Mouse (Mus musculus) Muller cell, postnatal 12 days (primary cell): ENCODE data around the gene Ier3.

Experiments used
- DNase-seq: peaks from one replicate; pipeline ENCODE4 v3.0.0-alpha.2; 2015; ENCODE audit errors: inconsistent ontology term

Ier3 gene

DNA sequence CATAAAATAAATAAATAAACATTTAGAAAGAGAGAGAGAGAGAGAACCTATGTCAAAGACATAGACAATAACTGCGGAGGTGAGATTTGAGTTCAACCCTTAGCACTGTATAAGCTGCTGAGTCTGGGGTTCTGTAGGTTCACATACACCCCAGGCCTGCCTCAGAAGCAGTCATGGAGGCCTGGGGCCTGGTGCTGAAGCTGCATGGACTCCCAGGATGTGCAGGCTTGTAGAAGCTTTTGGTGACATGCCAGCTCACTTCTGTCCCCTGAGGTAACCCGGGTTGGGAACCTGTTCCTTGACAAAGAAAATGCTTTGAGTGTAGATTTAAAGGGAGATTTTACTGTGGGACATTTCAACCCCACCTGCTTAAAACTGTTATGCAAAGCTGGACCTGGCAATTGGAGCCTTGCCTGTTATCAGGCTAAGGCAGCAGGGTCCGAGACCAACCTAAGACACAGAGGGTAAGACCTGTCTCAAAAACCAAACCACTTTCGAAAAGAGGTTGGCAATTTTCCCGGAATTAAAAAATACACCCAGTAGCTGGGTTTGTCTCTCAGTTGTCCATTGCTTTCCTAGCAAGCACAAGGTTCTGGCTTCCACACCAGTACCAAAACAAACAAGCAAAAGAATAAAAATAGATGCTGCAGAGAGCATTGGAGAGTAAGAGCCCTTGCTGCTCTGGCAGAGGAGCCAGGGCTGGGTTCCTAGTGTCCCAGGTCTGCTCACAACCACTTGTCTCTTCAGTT lies 10.4 kb upstream of the Ier3 start:
- DNase-seq, result no peak

DNA sequence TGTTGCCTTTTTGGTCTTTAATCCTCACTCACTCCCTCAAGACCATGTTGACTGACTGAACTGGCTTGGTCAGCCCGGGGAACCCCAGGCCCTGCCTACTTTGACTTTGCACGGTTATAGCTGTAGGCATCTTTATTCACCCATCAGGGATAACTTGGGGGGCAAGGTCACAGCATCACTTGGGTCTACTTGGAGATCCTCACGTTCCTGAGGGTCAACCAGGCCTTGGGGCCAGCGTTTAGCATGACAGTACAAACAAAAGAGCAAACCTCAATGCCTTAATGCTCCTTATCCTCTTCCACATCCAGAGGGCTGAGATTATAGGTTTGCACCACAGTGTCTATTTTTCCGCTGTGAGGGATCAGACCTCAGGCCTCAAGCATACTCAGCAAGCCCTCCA lies 9.2 kb upstream of the Ier3 start:
- DNase-seq, result no peak

DNA sequence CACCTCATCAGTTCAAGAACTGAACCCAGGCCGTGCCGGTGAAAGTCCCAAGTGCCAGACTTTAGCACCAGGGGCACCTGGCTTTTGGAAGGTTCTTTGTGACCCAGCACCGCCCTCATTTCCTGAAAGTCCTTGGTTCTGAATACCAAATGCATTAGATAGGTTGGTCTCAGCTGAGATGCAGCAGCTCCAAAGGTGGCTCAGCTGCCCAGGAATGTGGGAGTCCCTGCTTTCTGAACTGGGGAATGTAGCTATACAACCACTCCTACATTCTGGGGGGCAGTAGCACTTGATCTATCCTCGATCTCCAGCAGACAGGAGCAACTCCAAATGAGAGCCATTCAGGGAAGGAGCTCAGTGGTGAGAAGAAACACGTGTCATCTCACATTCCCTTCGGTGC lies 8.7 kb upstream of the Ier3 start:
- no peak for DNase-seq

DNA sequence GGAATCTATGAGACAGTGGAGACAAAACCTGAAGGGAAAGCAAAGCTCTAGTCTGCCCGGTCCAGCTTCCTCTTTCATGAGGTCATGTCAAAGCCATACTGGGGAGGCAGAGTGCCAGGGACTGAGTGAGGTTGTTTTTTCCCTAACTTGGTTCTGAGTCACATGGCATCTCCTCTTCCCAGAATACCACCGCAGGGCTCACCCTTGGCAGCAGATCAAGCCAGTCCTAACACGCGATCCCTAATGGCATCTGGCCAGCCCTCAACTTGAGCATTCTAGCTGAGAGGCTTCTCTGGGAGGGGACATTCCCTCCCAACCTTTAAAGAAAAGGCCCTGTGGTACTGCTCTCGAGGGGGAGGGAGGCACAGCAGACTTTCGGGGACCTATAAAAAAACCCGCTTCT lies 8.2 kb upstream of the Ier3 start:
- DNase-seq, result peak; percentile 99

DNA sequence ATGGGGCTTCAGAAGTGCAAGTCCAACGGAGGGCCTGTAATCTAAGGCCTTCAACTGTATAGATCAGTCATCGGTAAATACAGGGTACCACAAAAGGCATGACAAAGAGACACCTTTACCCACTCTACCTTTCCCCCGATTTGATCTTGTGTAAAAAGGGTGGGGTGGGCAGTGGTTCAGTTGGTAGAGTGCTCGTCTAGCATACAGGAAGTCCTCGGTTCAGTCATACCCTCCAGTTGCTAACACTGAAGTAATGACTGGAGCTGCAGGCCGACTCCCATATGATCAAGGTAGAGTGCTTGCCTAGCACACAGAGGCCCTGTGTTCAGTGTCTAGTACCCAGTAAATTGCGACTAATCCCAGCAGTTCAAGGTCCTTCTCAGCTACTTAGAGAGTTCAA lies 7.8 kb upstream of the Ier3 start:
- no peak for DNase-seq

DNA sequence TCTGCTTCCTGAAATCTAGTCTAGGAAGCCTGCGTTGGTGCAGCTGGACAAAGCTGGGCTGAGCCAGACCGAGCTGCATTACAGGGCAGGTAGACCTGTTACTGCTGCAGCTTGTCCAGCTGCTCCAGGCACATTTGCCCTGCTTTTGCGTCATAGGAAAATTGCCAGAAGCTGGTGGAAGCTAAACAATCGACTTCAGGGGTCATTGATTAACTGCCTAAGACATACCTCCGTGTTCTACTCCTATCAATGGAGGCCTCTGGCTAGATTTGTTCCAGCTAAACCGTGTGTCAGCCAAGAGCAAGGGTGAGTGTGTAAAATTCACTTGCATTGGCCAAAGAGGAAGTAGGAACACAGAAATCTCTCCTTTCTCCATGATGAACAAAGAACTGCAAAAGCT lies 6.8 kb upstream of the Ier3 start:
- DNase-seq, result no peak

DNA sequence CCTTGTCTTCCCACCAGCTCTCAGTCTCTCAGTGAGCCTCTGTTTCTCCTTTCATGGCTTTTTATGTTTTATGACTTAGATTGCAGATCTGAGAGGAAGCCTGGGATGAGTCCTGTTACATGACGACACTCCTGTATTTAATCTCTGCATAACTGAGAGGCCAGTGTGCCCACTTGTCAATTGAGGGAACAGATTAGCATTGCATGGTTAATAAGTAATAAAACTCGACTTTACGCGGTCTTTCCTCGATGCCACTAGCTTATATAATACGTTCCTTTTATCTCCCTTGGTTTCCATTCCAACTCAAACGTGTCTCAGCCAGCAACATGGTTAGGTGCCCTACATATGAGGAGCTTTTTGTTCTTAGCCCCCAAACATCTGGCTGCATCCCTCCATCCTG lies 5.6 kb upstream of the Ier3 start:
- DNase-seq, result no peak

DNA sequence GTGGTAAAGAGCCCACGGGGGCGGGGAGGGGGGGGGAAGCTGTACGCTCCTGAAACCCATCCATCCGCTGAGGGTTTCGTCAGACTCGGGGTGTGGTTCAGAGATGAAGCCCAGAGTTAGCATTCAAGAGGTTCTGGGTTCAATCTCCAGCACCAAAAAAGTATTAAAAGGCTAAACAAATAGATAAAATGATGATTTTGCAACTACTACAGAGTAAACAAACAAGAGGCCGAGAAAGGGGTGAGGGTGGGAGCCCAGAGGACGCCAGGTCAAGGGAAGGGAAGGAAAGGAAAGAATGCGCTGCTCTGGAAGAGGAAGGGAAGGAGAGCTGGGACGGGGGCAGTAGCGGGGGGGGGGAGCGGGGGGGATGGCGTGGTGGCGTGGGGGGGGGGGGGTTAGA lies 4.8 kb upstream of the Ier3 start:
- no peak for DNase-seq

DNA sequence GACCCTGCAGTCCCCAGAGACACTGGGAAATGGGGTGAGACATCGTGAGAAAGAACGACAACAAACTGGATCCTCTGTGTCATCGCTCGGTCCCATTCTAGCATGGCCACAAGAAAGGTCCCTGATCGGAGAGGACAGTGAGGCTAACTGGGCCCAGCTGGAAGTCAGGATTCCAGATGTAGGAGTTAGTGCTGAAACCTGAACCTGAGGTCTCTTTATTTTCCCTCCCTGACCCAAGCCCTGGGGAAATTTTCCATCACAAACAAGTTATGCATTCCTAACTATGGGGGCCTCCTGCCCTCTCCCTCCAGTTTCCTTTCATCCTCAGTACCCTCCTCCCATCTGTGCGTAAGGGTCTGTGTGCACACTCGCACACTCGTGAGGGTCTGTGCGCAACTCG lies 4.3 kb upstream of the Ier3 start:
- DNase-seq, result no peak

DNA sequence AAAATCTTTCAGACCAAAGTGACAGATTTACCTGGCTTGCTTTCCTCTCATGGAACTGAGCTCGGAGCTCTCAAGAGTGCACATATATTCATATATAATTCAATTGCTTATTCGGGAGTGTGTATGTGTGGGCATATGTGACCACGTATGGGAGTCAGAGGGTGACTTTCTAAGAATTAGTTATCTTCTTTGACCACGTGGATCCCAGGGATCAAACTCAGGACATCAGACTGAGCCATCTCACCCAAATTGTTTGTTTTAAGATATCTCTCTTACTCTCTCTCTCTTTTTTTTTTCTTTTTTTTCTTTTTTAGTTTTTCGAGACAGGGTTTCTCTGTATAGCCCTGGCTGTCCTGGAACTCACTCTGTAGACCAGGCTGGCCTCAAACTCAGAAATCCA lies 1.4 kb upstream of the Ier3 start:
- no peak for DNase-seq

DNA sequence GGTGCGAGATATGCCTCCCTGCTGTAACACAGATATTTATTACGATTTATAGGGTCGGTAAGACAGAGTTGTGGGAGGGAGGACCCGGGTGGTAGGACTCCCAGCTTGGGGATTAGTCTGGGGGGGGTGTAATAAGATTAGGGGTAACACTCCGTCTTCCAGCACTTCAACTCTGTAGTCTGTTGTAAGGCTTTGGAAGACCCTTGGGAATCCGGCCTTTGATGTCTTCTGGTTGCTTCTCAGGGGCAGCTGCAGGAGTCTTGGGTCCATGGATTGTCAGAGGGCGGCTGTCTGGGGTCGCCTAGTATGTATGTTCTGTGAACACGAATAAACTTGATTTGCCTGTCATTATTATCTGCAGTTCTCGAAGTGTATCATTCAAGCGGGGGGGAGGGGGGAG lies 1.1 kb downstream of the Ier3 start:
- no peak for DNase-seq

DNA sequence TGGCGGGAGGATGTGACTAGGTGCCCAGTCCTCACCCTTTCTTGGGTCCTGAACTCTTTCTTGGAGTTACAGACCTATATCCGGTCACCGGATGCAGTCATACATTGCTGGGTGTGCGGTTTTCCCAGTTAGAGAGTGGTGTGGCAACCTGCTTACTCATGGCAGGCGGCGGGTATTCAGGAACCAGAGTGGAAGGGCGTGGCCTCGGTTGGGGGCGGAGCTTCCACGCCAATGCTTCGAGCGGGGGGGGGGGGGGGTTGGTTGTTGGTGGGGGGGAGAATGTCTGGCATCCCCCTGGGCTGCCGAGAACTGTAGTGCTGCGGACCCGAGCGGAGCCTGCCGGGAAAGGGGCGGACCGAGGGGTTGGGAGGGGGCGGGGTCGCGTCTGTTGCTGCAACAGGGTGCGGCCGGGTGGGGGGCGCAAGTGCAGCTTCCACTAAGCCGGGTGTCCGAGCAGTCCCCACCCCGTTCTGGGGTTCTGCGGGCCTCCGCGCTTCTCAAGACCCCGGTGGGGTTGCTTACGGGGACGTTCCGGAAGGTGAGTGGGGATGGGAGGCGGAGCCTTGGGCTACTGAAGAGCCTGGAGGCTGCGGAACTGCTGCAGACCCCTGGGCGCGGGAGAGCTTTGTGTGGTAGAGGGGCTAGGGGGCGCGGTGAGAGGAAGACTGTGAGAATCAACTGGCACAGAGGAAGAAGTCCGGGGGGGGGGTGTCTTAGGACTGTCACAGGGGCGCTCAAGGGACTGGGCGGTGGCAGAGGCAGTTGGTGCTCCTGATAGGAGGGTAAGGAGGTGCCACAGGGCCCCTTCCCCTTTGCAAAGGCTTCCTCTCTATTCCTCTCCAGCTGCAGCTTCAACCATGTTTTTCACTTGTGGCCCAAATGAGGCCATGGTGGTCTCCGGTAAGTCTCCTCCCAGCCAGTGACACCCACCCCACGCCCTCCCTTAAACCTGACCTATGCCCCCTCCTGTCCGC lies 1.8 kb downstream of the Ier3 start, which contains the start of gene Flot1:
Gene Flot1, plus strand, starts transcription at position 267 of the 974 bp plus-strand sequence.
- peak; percentile 95 for DNase-seq

DNA sequence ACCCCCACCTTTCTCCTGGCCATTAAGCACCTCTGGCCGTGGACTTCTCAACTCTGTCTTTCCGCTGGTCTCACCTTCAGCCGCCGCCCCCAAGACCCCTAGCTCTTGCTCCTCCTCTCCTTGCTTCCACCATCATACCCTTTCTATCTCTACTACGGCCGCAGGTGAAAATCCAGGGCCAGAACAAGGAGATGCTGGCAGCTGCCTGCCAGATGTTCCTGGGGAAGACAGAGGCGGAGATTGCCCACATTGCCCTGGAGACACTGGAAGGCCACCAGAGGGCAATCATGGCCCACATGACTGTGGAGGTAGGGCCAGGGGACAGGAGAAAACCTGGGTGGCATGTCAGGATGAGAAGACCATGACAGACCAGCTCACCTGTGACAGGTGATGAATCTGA lies 2.9 kb downstream of the Ier3 start:
- DNase-seq, result no peak

DNA sequence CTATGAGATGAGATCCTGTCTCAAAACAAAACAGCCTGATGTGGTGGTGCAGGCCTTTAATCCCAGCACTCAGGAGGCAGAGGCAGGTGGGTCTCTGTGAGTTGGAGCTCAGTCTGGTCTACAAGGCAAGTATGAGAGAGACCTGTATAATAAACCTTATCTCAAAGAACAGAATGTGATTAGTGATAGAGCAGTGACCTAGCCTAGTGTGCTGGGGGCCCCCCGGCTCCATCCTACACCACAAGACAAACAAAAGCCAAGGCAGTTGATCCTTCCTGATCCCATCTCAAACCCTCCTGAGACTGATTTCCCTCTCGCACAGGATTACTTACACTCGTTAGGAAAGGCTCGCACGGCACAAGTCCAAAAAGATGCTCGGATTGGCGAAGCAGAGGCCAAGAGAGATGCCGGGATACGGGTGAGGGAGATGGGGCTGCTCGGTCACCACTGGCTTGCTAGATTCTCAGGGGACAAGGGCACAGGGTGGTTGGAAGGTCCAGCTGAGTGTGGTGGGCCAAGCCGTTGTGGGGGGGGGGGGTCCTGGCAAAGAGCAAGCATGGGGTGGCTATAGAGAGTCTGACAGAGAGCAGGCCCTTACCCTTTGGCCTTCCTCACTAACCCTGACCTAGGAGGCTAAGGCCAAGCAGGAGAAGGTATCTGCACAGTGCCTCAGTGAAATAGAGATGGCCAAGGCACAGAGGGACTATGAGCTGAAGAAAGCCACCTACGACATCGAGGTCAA lies 3.8 kb downstream of the Ier3 start:
- DNase-seq, result no peak

DNA sequence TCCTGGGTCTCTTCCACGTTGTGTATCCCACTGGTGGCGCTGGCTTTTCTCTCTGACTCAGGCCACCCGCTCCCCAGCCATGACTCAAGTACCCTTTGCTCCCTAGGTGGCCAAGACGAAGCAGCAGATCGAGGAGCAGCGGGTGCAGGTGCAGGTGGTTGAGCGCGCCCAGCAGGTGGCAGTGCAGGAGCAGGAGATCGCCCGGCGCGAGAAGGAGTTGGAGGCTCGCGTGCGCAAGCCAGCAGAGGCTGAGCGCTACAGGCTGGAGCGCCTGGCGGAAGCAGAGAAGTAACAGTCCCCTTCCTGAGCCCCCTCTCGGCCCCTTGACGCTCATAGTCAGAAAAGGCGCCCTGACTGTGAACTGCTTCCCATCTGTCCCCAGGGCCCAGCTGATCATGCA lies 8.3 kb downstream of the Ier3 start:
- peak; percentile 86 for DNase-seq

DNA sequence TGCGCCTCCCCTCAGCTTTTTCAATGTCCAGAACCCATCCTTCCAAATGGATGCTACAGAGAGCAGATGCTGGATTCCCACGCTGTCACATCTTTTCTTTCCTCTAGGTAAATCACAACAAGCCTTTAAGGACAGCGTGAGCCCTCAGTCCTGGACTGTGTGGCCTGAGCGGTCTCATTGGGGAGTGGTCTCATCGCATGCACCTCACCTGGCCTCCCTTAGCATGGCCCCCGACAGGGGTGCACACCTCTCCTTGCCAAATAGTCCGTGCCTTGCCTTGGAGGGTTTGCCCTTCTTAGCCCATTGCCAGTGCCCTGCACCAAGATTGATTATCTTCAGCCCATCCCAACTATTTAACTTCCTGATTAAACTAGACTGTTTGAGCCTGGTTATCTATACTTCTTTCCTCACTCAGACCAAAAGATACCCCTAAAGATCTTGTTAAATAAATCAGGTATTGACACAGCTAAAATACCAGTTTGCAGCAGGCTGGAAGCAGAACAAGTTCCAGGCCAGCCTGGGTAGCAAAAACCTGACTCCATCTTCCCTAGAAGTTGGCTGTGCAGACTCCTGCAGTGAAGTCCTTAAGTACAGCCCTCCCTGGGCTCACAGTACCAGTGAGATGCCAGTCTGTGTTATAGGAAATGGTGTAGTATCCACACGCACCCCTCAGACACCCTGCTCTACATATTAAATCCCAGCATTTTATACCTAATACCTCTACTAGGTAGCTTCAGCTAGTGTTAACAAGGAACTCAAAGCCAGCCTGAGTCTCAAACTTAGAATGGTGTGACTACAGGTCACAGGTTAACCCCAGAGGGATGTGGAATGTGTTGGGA lies 11.1 kb downstream of the Ier3 start:
- no peak for DNase-seq

DNA sequence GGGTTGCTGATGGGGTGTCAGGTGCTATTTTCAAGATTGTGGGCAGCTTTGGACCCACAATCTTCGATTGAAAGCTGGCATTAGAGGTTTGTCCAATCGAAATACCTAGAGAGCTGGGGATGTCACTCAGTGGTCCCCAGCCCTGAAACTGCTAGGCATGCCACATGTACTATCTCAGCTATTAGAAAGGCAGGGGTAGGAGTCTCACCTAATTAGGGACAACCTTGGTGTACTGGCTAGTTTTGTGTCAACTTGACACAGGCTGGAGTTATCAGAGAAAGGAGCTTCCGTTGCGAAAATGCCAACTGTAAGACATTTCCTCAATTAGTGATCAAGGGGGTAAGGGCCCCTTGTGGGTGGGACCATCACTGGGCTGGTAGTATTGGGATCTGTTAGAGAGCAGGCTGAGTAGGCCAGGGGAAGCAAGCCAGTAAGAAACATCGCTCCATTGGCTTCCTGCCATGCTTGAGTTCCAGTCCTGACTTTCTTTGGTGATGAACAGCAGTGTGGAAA lies 11.8 kb downstream of the Ier3 start:
- no peak for DNase-seq

DNA sequence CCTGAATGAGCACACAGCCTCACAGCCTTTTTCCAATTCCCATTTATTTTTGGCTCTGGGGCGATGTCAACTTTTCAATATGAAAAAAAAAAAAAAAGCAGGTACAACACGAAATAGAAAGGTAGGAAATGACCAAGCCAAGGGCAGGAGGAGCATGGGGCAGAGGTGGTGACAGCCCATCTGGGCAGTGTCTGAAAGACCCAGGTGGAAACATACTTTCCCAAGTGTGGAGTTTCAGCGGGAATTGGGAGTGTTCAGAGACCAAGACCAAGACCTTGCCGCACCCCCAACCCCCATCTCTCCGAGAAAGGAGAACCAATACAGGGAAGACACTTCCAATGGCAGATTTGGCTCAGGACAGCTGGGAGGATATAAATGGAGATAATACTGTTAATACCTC lies 12.4 kb downstream of the Ier3 start:
- DNase-seq, result no peak

DNA sequence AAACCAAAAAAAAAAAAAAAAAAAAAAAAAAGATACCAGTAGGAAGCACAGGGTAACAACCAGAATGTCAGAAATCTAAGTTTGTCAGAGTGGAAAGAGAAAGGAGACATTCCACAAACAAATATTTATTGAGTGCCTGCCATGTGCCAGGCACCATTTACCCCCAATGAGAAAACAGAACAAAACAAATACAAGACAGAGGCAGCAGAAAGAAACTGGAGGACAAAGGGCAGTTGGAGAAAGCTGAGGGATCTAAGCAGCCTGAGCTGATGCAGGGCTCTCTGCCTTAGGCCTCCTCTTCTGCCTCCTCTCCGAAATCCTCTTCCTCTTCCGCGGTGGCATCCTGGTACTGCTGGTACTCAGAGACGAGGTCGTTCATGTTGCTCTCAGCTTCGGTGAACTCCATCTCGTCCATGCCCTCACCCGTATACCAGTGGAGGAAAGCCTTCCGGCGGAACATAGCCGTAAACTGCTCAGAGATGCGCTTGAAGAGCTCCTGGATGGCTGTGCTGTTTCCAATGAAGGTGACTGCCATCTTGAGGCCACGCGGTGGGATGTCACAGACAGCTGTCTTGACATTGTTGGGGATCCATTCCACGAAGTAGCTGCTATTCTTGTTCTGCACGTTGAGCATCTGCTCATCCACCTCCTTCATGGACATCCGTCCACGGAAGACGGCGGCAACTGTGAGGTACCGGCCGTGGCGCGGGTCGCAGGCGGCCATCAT lies 13.4 kb downstream of the Ier3 start:
- DNase-seq, result no peak

DNA sequence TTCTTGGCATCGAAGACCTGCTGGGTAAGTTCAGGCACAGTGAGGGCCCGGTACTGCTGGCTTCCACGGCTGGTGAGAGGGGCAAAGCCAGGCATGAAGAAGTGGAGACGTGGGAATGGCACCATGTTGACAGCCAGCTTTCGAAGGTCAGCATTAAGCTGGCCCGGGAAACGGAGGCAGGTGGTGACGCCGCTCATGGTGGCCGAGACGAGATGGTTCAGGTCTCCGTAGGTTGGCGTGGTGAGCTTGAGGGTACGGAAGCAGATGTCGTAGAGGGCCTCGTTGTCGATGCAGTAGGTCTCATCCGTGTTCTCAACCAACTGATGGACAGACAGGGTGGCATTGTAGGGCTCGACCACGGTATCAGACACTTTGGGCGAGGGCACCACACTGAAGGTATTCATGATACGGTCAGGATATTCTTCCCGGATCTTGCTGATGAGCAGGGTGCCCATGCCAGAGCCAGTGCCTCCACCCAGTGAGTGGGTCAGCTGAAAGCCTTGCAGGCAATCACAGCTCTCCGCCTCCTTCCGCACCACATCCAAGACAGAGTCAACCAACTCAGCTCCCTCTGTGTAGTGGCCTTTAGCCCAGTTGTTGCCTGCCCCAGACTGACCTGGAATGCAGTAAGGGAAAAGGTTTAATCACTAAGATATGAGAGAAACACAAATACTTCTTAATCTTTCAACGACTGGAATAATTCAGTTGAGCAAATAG lies 14.1 kb downstream of the Ier3 start:
- DNase-seq, result no peak
